Mouse (Mus musculus) B cell, adult 62 days (primary cell): Measurements from ENCODE around the gene Trim12a. TPM values are rescaled to one million over a fixed set of nuclear protein-coding genes. Genes with fewer than 3 reads are reported as not detected.

ENCODE experiments used
- total RNA-seq: library from RNA; stranded (reverse); gene quantifications from 4 replicates; pipeline ENCODE4 v1.2.4, GENCODE M21; 2023

Gene Trim12a
- 101 to 114 TPM (median 113 TPM) in 4 replicates for total RNA-seq

DNA sequence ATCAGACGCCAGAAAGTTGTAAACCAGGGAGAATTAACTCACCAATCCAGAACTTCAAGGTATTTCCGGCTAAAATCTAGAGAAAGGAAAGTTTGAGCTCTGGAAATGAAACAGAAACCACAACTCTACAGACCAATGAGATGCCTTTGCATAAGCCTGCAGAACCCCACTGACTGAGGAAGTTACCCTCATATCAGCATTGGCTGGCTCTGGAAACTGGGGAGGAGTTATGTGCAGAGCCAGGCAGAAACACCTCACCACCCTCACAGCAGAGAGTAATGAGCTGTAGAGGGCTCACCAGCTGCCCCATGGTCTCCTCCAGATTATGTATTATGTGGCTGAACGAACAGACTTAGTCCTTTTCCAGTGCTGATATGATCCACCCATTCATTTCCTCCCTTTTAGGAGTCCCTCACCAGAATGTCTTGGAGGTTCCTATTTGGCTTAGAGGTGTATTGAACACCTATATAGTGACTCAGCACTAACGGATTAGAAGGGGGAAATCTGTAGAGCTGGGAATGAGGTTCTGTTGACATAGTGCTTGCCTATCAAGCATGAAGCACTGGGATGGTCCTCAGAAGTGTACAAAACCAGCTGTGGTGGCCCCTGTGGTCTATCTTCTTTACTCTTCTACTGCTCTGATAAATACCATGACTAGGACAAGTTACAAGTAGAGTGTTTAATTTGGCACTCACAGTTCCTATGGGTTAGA lies at the start of gene Trim12a:
TSS of gene Trim12a (minus strand) at position 98 of the 712 bp plus-strand sequence.

DNA sequence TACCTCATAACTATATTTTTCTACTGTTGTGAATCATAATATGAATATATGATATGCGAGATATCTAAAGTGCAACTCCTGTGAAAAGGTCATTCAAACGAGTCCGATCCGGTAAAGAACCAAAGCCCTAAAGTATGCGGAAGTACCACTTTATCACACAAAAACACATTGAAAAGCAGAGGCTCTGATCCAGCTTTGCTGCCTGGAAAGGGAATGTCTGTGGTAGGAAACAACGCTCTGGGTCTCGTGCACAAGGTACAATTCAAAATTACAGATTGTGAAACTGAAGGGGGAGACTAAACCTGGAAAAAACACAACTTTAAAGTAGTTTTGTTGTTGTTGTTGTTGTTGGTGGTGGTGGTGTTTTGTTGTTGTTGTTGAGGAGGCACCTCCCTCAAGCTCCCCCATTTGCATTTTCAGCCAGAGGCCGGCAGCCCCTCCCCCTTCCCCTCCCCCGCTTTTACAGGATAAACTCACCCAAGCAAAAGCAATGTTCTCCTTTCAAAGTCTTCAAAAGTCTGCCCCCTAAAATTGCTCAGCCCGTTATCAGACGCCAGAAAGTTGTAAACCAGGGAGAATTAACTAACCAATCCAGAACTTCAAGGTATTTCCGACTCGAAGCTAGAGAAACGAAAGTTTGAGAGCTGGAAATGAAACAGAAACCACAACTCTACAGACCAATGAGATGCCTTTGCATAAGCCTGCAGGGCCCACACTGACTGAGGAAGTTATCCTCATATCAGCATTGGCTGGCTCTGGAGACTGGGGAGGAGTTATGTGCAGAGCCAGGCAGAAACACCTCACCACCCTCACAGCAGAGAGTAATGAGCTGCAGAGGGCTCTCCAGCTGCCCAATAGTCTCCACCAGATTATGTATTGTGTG lies 37.7 kb upstream of the Trim12a start, which contains the start of gene Trim12c:
TSS of gene Trim12c (minus strand) at position 646 of the 883 bp plus-strand sequence.

DNA sequence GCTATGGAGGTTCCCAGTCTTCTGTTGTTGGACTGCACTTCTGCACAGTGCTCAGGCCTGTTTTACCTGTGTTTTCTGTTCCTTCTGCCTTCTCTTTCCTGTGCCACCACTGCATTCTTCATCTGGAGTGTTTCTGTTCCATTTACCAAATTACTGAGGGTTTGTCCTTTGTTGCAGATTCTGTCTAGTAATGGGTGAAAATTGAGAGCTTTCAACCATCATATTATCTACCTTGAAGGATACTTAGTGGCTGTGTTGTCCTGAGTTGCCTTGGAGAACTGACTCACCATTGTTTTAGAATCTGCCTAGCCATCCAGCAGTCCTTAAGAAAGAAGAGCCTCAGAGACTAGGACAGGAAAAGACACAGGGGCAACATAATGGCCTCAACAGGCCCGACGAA lies 13.9 kb upstream of the Trim12a start, which contains the start of gene Trim34b:
TSS of gene Trim34b (plus strand) at position 301 of the 400 bp plus-strand sequence.

GRCm38 (mm10) chr7:104287576-104288443 lies 27.5 kb downstream of the Trim12a start, which contains the start of gene Trim5:
Trim5 (minus strand) TSS chr7:104288094.

Other genes starting within 250 kb of the Trim12a start
- not detected in 4 replicates for gene Olfr644, start 243.6 kb downstream of the Trim12a start, total RNA-seq
- not detected in 4 replicates for gene Olfr645, start 230.0 kb downstream of the Trim12a start, total RNA-seq
- 0.30 to 0.49 TPM (median 0.42 TPM) in 4 replicates for gene Olfr646, start 210.6 kb downstream of the Trim12a start, total RNA-seq
- gene Ubqln5, start 185.6 kb downstream of the Trim12a start, total RNA-seq, result not detected in 4 replicates
- gene Olfr643, start 178.1 kb downstream of the Trim12a start, total RNA-seq, result not detected in 4 replicates
- gene Ubqln3, start 172.2 kb downstream of the Trim12a start, total RNA-seq, result not detected in 4 replicates
- gene Ubqlnl, start 164.9 kb downstream of the Trim12a start, total RNA-seq, result not detected in 4 replicates
- not detected in 4 replicates for gene Olfm5, start 150.6 kb downstream of the Trim12a start, total RNA-seq
- gene Olfr648, start 132.1 kb downstream of the Trim12a start, total RNA-seq, result not detected in 4 replicates
- not detected in 4 replicates for gene Olfr649, start 119.5 kb downstream of the Trim12a start, total RNA-seq
- 0.45 to 0.60 TPM (median 0.47 TPM) in 4 replicates for gene Trim6, start 96.7 kb downstream of the Trim12a start, total RNA-seq
- gene Trim34a, start 71.0 kb downstream of the Trim12a start, total RNA-seq, result 53.5 to 60.3 TPM (median 54.2 TPM) in 4 replicates
- 23.2 to 27.2 TPM (median 25.2 TPM) in 4 replicates for gene Trim5, start 27.4 kb downstream of the Trim12a start, total RNA-seq
- gene Trim34b, start 14.0 kb upstream of the Trim12a start, total RNA-seq, result 1.9 to 4.0 TPM (median 3.1 TPM) in 4 replicates
- gene Trim12c, start 37.9 kb upstream of the Trim12a start, total RNA-seq, result 43.7 to 48.9 TPM (median 46.7 TPM) in 4 replicates
- 20.6 to 25.0 TPM (median 23.3 TPM) in 4 replicates for gene Trim30b, start 54.4 kb upstream of the Trim12a start, total RNA-seq
- gene Trim30c, start 85.4 kb upstream of the Trim12a start, total RNA-seq, result 3.3 to 6.2 TPM (median 4.2 TPM) in 4 replicates
- gene Trim30a, start 149.7 kb upstream of the Trim12a start, total RNA-seq, result 71.0 to 81.8 TPM (median 75.2 TPM) in 4 replicates
- 15.4 to 20.6 TPM (median 18.0 TPM) in 4 replicates for gene Trim30d, start 192.4 kb upstream of the Trim12a start, total RNA-seq
- not detected in 4 replicates for gene Olfr651, start 234.7 kb upstream of the Trim12a start, total RNA-seq
- not detected in 4 replicates for gene Olfr652, start 245.4 kb upstream of the Trim12a start, total RNA-seq